Mouse (Mus musculus): ENCODE results near the gene Ube2t.

Ube2t gene

GRCm38 (mm10) chr1:134995437-134995836, 33.1 kb downstream of the Ube2t start:
- no peak for DNase-seq (ENCODE audit: low spot score)

GRCm38 (mm10) chr1:134995954-134996353, 33.6 kb downstream of the Ube2t start:
- no peak for DNase-seq (ENCODE audit: low spot score)

GRCm38 (mm10) chr1:134996471-134996870, 34.1 kb downstream of the Ube2t start:
- DNase-seq (ENCODE audit: low spot score), result no peak

DNA sequence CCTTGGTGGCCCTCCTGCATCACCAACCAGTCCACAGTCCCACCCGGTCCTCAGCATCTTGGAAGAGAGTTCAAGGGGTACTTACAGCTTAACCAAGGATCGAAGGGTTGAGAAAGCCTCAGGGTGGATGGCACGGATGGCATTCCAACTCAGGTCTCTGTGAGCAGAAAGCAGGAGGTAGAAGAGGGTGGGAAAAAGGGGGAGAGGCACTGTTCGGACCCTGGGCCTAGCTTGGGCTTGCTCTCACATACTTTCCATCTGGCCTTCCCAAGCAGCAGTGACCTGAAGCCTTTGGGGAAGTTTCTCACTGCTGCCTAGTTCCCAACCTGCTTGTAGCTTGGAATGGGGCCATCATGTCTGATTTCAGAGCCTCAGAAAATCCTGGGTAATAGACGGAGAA, 35.2 kb downstream of the Ube2t start:
- DNase-seq (ENCODE audit: low spot score), result no peak

DNA sequence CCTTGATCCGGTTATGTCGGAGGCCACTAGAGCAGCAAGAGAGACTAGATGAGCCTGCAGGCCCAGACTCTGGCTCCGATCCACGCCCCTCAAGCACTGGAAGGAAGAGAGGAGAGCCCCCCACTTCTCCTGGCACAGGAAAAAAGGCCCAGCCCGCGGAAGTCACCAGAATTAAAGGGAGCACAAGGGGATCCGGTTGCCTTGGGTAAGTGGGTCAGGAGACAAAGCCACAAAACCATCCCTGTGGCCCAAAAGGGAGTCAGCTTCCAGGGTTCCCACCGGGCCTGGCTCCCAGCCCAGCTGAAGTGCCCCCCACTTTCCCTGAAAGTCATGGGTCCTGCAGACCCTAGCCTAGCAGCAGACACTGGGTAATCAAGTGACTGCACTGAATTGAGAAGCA, 35.9 kb downstream of the Ube2t start:
- no peak for DNase-seq (ENCODE audit: low spot score)

GRCm38 (mm10) chr1:135000527-135000926, 38.2 kb downstream of the Ube2t start:
- DNase-seq (ENCODE audit: low spot score), result no peak

DNA sequence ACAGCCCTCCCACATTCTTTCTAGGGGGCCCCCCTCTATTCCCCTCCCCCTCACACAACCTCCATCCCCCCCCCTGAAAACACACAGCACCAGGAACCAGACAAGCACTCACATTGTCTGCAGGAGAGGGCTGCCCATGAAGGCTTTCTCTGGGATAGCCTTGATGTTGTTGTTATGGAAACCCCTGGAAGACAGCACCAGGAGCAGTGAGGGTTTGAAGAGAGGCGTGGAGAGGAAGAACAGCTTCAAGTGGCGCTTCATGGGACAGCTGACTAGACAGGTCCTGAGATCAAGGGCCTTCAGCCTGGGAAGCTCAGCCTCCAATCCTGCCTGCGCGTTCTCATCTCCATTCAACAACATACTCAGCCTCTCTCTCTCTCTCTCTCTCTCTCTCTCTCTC, 41.0 kb downstream of the Ube2t start:
- DNase-seq (ENCODE audit: low spot score), result no peak

DNA sequence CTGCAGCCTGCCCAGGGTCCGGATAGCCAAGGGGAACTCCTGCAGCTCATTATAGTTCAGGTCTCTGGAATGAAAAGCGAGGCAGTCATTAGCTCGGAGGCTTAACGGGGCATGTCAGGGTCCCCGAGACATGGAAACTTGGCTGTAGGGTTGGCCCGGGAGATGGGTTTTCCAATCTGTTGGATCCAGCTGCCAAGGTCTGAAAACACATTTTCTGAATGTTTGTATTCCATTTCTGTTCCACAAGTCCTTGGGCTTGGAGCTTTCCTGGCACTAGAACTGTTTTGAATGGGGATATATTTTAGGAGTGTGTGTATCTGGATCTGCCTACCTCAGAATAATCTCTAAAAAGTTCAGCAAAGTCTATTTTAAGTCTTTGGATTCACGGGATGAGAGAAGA, 43.3 kb downstream of the Ube2t start:
- DNase-seq (ENCODE audit: low spot score), result no peak

GRCm38 (mm10) chr1:135009833-135010232, 47.5 kb downstream of the Ube2t start:
- DNase-seq (ENCODE audit: low spot score), result no peak

- DNase-seq (ENCODE audit: low spot score), result no peak
These were observed 49.5 kb downstream of the Ube2t start for GRCm38 (mm10) chr1:135011912-135012311.

DNA sequence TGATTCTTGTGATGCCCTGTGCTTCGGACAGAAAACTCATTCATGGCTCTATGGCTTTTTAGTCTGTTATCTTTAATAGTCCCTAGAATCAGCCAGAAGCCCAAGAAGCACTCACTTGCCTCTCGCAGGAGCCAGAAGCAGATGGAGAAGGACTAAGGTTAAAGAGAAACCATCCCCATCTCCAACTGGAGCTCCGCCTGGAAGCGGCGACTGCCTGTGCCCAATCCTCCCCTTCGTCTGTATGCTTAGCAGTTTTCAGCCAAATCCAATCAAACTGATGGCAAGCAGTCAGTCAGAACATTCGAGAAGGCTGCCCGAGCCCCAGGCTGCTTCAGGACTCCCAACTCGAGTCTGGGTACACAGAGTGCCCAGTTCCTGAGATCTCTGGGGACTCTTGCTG, 50.1 kb downstream of the Ube2t start:
- DNase-seq (ENCODE audit: low spot score), result no peak

DNA sequence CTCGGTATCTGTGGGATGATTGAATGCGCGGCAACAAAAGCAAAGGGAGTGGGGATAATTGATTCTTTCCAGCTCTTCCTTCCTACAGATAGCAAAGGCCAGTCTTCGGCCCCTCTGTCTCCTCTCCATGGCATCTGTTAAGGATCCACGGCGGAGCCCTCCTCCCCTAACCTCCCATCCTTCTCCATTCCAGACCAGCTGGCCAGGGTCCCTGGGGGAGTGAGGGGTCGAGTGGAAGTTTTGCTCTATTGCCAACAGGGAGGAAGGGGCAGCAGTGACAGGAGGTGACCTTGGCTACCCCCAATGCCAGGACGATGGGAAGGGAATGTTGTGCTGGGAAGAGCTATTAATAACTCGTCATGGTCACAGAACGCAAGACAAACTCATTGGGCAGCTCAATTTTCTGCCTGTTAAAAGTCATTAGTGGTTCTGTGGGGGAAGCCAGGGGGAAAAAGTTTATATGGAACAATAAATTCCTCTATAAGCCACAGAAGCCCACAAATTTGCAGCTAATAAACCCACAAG, 52.6 kb downstream of the Ube2t start:
- no peak for DNase-seq (ENCODE audit: low spot score)

DNA sequence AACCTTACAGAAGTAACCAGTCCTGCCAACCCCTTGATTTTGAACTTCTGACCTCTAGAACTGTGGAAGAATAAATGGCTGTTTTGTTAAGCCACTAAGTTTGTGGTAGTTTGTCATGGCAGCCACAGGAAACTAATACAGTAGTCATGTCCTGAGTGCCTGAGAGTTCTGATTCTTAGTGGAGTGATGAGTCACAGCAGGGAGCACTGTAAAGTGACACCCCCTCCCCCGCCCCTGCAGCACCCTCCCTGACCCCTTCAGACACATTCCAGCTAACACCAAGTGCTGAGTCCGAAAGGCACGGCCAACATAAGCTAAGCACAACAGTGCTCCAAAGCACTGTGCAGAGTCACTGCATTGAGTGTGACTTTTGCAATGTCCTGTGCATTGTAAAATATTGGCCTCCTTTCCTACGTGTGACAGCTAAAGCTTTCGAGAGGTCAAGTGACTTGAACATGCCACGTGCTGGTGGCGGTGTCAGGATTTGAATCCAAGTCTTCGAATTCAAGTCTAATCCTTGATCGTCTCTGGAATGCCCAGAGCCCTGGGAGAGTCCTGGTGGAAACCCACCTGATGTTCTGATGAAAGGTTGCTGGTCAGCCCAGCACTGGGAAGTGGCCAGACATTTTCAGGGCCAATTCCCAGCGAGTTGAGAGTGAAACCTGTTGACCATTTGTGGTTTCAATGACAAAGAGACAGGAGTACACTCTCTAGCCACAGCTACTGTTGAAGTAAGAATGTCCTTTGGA, 54.7 kb downstream of the Ube2t start:
- DNase-seq (ENCODE audit: low spot score), result no peak

GRCm38 (mm10) chr1:135017656-135018015, 55.3 kb downstream of the Ube2t start:
- DNase-seq (ENCODE audit: low spot score), result no peak

DNA sequence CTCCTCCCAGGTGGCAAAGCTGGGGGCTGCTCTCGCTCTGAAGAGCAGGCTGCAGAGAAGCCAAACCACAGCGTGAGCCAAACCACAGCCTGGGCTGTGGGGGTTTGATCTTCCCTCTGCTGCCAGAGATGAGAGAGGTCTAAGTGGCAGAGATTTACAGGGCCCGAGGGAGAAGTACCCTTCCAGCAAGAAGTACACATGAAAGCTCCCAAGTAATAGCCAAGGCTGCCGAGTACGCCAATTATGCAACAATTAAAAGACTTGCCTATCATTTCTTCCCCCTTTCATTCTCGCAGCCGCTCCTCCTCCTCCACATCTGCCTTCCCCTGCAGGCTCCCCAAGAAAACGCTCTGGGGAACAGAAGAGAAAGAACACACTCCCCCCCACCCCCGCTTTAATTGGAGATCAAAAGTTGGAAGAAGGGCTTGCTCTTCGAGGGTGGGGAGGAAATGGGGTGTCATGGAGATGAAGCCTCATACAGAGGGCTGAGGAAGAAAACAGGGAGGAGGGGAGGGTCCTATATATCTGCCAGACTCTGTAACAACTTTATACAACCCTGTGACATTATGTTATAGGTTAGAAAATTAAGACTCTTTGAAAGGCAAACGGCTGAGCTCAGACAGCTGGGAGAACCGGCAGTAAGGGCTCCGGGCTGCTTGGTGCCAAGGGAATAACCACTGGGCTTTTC, 56.9 kb downstream of the Ube2t start:
- no peak for DNase-seq (ENCODE audit: low spot score)

DNA sequence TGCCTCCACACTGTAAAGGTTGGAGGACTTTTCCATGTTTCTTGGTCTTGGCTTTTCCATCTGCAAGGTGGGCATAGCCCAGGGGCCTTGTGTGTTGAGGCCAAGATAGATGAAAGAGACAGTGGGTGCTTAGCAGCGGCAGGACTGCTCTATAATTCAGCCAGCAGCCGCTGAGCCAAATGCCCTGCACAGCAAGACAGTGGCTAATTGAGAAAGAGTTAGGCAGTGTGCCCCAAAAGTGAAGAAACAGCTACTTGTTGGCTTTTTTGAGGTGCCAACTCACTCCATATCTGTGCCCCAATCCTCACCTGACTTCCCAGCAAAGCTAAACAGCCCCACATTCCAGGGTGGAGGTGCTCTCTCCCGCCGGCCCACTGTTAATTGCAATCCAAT, 57.4 kb downstream of the Ube2t start:
- DNase-seq (ENCODE audit: low spot score), result no peak

GRCm38 (mm10) chr1:135020281-135020940, 58.0 kb downstream of the Ube2t start:
- no peak for DNase-seq (ENCODE audit: low spot score)

DNA sequence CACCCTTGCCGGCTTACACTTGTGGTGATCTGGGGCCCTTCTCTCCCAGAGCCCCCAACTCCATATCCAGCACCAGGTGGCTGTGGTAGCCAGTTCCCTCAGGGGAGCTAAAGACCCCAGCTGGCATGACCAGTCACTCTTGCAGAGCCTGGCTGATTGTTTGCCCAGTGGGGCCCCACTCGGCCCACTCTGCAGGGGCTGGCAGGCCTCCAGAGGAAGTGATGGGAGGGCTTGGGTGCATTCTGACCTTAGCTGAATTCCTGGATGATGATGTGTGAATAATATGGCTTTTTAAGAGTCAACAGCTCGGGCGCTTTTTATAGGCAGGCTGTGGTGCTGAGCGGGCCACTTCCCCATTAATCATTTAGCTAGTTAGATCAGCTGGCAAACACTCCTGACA, 58.6 kb downstream of the Ube2t start:
- DNase-seq (ENCODE audit: low spot score), result no peak

DNA sequence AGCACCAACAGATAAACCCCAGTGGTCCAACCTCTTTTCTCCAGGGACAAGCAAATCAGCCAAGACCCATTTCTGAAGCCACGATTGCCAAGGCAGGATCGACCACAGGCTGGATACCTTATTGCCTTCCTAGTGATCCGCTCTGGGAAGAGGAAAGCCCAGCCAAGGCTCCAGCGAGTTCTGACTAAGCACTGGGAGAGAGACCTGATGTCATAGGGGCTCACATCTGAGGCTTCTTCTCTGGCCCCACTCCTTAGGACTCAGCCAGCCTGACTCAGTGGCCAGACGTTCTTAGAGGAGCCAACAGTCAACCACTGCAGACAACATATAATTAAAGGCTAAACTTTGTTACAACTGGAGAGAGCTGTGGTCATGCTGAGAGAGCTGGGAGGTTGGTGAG, 59.6 kb downstream of the Ube2t start:
- no peak for DNase-seq (ENCODE audit: low spot score)

- no peak for DNase-seq (ENCODE audit: low spot score)
These were observed 61.2 kb downstream of the Ube2t start for GRCm38 (mm10) chr1:135023583-135023982.
